Mouse (Mus musculus) myocyte (in vitro differentiated cells): Measurements from ENCODE around the gene A630023A22Rik.

Experiments used
- E2F4 ChIP-seq: IDR thresholded peaks from one replicate; pipeline ENCODE4 v1.6.1; 2011; ENCODE audit warnings: mild to moderate bottlenecking, control low read depth, moderate library complexity; ENCODE audit not compliant: insufficient read depth
- MAX ChIP-seq: IDR thresholded peaks from one replicate; pipeline ENCODE4 v1.6.1; 2011; ENCODE audit warnings: low read depth, mild to moderate bottlenecking, control low read depth
- POLR2A ChIP-seq: IDR thresholded peaks from one replicate; pipeline ENCODE4 v1.6.1; 2011; ENCODE audit warnings: low read depth, mild to moderate bottlenecking, control low read depth, moderate library complexity; ENCODE audit not compliant: insufficient read length
- TCF12 ChIP-seq: IDR thresholded peaks from one replicate; pipeline ENCODE4 v1.6.1; 2011; ENCODE audit warnings: mild to moderate bottlenecking, control low read depth; ENCODE audit not compliant: poor library complexity, insufficient read depth, severe bottlenecking
- TCF3 ChIP-seq: IDR thresholded peaks from one replicate; pipeline ENCODE4 v1.6.1; 2011; ENCODE audit warnings: low read depth, control low read depth; ENCODE audit not compliant: insufficient read length
- USF1 ChIP-seq: IDR thresholded peaks from one replicate; pipeline ENCODE4 v1.6.1; 2011; ENCODE audit warnings: low read depth, mild to moderate bottlenecking, control low read depth, moderate library complexity

DNA sequence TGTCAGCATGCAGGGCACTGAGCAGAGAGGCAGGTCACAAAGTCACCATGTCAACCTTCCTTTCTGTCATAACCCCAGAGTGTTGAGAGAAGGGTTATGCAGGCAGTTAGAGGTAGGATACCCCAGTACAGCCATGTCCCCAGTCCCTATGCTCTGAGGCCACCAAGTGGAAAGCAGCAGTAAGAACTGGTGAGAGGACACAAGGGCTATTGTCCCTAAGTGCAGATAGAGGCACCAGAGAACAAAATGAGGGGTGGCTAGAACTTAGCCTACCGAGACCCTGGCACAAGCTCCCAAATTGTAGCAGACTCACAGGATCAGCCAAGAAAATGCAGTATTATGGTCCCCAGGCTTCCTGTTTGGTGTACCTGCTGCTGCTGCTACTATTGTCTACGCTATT is 85.6 kb downstream of the A630023A22Rik start:
- no peak for TF ChIP-seq USF1
- no peak for TF ChIP-seq POLR2A
- no peak for TF ChIP-seq TCF12
- TF ChIP-seq MAX = no peak
- no peak for TF ChIP-seq E2F4
- no peak for TF ChIP-seq TCF3
